Mouse (Mus musculus) ES-E14 (cell line): ENCODE data around the gene Nagpa. TPM values are rescaled to one million over a fixed set of nuclear protein-coding genes. Genes with fewer than 3 reads are reported as not detected.
A peak's percentile ranks its signal among the peaks of the same experiment; 100 is the strongest.

Experiments
- DNase-seq: peaks from one replicate; pipeline ENCODE4 v3.0.0-alpha.2; 2013; ENCODE audit warnings: low read depth, low spot score
- H3K27ac ChIP-seq: 2 replicates; pipeline ENCODE4 v1.5.1; 2012; ENCODE audit warnings: low read depth, mild to moderate bottlenecking, low read length, moderate library complexity, mixed read lengths; ENCODE audit not compliant: poor library complexity, insufficient read depth, severe bottlenecking
- H3K36me3 ChIP-seq: 2 replicates; pipeline ENCODE4 v1.6.1; 2012; ENCODE audit warnings: mild to moderate bottlenecking, low read length, moderate library complexity, mixed read lengths; ENCODE audit not compliant: control insufficient read depth, poor library complexity, insufficient read depth, severe bottlenecking
- H3K4me1 ChIP-seq, 2 experiments: fragments of 150-350 bp in 1 of 2; sonication (generic) in 1 of 2; 2 replicates each; pipeline ENCODE4 v1.6.1; 2012; ENCODE audit warnings: low read length in 2 of 2, mild to moderate bottlenecking in 1 of 2, mixed read lengths in 1 of 2; ENCODE audit not compliant: control insufficient read depth in 2 of 2, insufficient read depth in 2 of 2, poor library complexity in 1 of 2
- H3K4me3 ChIP-seq, 2 experiments: fragments of 150-350 bp in 1 of 2; sonication (generic) in 1 of 2; 2 replicates each; pipeline ENCODE4 v1.5.1; 2012; ENCODE audit warnings: low read length in 2 of 2, low read depth in 1 of 2, mild to moderate bottlenecking in 1 of 2, mixed read lengths in 1 of 2; ENCODE audit not compliant: insufficient read depth in 1 of 2, poor library complexity in 1 of 2, severe bottlenecking in 1 of 2
- H3K9ac ChIP-seq: 2 replicates; pipeline ENCODE4 v1.6.1; 2012; ENCODE audit warnings: low read depth, mild to moderate bottlenecking, low read length, mixed read lengths; ENCODE audit not compliant: poor library complexity, insufficient read depth, severe bottlenecking
- H3K9me3 ChIP-seq: fragments of 150-350 bp; sonication (generic); 2 replicates; pipeline ENCODE4 v1.6.1; 2012; ENCODE audit warnings: low read depth, mild to moderate bottlenecking, low read length; ENCODE audit not compliant: control insufficient read depth, insufficient read depth
- CHD2 ChIP-seq: IDR thresholded peaks from 2 replicates; pipeline ENCODE4 v1.6.1; 2014; ENCODE audit warnings: mild to moderate bottlenecking, low read depth, low read length, inconsistent platforms
- HCFC1 ChIP-seq: IDR thresholded peaks from 2 replicates; pipeline ENCODE4 v1.6.1; 2012; ENCODE audit warnings: low read length, inconsistent platforms, borderline replicate concordance; ENCODE audit not compliant: insufficient read depth
- MAFK ChIP-seq: IDR thresholded peaks from 2 replicates; pipeline ENCODE4 v1.6.1; 2014; ENCODE audit warnings: mild to moderate bottlenecking, low read depth, low read length, inconsistent platforms; ENCODE audit not compliant: insufficient read depth
- ZC3H11A ChIP-seq: IDR thresholded peaks from 2 replicates; pipeline ENCODE4 v1.6.1; 2012; ENCODE audit warnings: low read depth, mild to moderate bottlenecking, inconsistent platforms, low read length, borderline replicate concordance
- ZNF384 ChIP-seq: IDR thresholded peaks from 2 replicates; pipeline ENCODE4 v1.6.1; 2012; ENCODE audit warnings: low read depth, low read length, inconsistent platforms
- in situ Hi-C, 2 experiments: fragments of 600-800 bp; cut with MboI; formaldehyde crosslinking; loops; one replicate each; pipeline ENCODE4 v1.15.1; 2025; ENCODE audit warnings: low sequenced_read_pairs in 2 of 2, inconsistent platforms in 1 of 2; ENCODE audit not compliant: unreplicated experiment in 2 of 2
- total RNA-seq: library from RNA; depleted of rRNA; stranded (reverse); fragments of 300-350 nt; gene quantifications from 2 replicates; pipeline ENCODE4 v1.2.3, GENCODE M21; 2012

The Nagpa gene
- total RNA-seq, 1 experiment: 40.3 TPM

DNA sequence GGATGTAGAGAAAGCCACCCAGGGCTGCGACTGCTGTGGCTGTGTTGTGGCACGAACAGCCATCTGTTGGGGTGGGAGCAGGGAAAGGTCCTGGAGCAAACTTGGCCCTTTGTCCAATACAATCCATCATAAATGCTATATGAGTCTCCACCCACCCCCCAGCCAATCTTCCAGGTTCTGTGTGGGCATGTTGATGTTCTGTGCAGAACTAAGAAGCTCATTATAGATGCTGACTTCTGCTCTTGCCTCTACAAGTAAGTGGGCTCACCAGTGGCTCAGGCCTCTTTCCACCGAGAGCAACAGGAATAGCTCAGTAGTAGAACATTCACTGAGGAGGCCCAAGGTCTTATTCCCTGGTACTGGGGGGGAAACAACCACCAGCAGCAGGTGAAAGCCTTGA lies 8.3 kb upstream of the Nagpa start:
- in situ Hi-C loops: no loop called here
- TF ChIP-seq ZNF384: no peak
- TF ChIP-seq MAFK: no peak
- no peak for TF ChIP-seq ZC3H11A
- TF ChIP-seq CHD2: no peak
- TF ChIP-seq HCFC1: no peak
- DNase-seq: no peak
- Histone ChIP-seq H3K9ac (no peak overlapping the region), H3K27ac (no peak overlapping the region), H3K36me3 (no peaks in the 10 kb centered on the region), H3K4me1 (no peaks in the 10 kb centered on the region), H3K9me3 (no peaks in the 10 kb centered on the region), H3K4me3 (no peak overlapping the region)

DNA sequence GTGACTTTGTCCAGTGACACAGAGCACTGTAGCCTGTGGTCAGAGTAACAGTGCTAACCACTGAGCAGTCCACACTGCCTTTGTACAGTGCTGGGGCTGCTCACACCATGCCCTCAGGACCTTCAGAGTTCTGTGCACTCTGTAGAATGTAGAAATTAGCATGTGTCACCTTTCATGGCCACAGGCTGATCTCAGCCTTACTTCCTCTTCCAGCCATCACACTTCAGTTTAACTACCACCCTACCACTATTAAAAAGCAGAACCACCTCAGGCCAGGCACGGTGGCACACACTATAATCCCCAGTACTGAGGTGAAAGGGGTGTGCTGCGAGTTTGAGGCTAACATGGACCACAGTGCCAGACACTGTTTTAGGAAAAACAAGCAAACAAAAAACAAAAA lies 6.6 kb upstream of the Nagpa start:
- H3K9ac ChIP-seq: no peak overlapping the region
- no peak overlapping the region for H3K27ac ChIP-seq
- H3K9me3 ChIP-seq: no peaks in the 10 kb centered on the region
- no peak overlapping the region for H3K4me3 ChIP-seq
- no peak for DNase-seq
- H3K36me3 ChIP-seq: no peaks in the 10 kb centered on the region
- H3K4me1 ChIP-seq: no peaks in the 10 kb centered on the region
- in situ Hi-C loops: no loop called here
- TF ChIP-seq ZC3H11A (no peak), HCFC1 (no peak), MAFK (no peak), ZNF384 (no peak), CHD2 (no peak)

DNA sequence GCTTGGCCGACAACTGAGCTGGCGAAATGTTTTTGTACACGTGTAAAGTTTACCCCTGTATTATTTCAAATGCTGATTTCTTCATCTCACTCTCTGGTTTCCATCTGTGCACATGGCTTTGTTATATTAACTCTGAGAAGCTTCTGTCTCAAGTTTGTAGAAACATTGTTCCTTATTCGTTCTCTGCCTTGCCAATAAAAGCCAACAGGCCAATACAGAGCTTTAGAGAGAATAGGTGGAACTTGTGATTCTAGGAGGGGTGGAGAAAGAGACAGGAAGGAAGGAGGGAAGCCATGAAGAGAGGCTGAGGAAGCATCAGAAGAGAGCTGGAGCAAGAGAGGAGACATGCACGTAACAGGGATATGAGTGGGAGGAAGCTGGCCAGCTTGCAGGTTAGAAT lies 2.2 kb upstream of the Nagpa start:
- Histone ChIP-seq H3K9ac (no peak overlapping the region), H3K4me3 (no peak overlapping the region), H3K27ac (no peak overlapping the region), H3K4me1 (no peaks in the 10 kb centered on the region), H3K9me3 (no peaks in the 10 kb centered on the region), H3K36me3 (no peaks in the 10 kb centered on the region)
- in situ Hi-C loops: no loop called here
- no peak for DNase-seq
- TF ChIP-seq HCFC1: no peak
- TF ChIP-seq ZC3H11A: no peak
- no peak for TF ChIP-seq MAFK
- no peak for TF ChIP-seq ZNF384
- no peak for TF ChIP-seq CHD2

DNA sequence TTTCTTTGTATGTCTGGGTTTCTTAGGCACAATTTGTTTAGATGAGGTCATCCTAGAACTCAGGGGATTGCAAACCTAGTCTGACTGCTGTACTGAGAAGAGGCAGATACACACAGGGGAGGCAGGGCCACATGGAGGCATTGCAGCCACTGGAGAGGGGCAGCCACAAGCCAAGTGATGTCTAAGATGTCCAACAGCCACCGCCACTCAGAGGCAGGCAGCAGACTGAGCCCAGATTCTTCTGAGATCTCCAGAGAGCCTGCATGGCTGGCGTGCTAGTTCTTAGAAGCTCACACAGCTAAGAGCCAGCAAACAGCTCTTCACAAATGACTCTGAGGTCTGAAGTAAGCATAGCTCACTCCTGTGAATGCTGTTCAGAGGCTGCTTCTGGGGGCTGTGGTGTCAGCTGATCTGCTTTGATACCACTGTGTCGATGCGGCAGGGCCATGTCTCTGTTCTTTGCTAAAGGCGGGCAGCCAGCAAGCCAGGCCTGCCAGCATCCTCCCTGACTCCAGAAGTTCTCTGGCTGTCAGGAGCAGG lies 1.7 kb upstream of the Nagpa start:
- no peak overlapping the region for H3K4me3 ChIP-seq

DNA sequence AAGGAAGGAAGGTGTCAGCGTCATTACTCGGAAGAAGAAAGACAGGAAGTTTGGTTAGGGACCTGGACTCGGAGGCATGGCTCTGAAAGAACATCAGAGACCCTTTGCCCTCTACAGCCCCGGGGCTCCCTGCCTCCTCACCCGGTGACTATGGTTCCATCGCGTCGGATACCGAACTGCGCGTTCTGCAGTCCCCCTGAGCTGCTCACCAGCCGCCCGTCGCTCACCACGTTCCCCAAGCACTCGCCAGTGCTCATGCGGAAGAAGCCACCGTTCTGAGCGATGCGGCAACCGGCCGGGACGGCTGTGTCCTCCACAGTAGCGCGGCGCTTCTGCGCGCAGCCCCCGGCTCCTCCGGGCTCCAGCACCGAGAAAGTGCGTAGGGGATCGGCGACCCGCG lies 612 bp downstream of the Nagpa start:
- Histone ChIP-seq H3K27ac (no peak overlapping the region), H3K4me3 (peak overlapping the region; percentile 77 to 87), H3K9ac (peak overlapping the region; percentile 85), H3K9me3 (no peaks in the 10 kb centered on the region), H3K4me1 (peaks cover 0 to 3% of the 10 kb centered on the region in 2 experiments; a peak in 1 of 4 replicates), H3K36me3 (peaks cover 15% of the 10 kb centered on the region)
- in situ Hi-C loops: no loop called here
- TF ChIP-seq CHD2 (no peak), HCFC1 (no peak), ZNF384 (no peak), ZC3H11A (no peak), MAFK (no peak)
- no peak for DNase-seq

More for the DNA sequence above, 1.7 kb upstream of the Nagpa start:
- in situ Hi-C loops: no loop called here
- no peaks in the 10 kb centered on the region for H3K4me1 ChIP-seq
- H3K9ac ChIP-seq: no peak overlapping the region
- no peaks in the 10 kb centered on the region for H3K9me3 ChIP-seq
- no peak for TF ChIP-seq CHD2
- no peak for TF ChIP-seq ZC3H11A
- no peak for TF ChIP-seq HCFC1
- TF ChIP-seq MAFK: no peak
- no peak for TF ChIP-seq ZNF384
- no peak overlapping the region for H3K27ac ChIP-seq
- no peaks in the 10 kb centered on the region for H3K36me3 ChIP-seq
- DNase-seq: no peak
